9 mouse cellular contexts compared by ENCODE assay signal in genomic region chr8:126481494-126482347, GRCm38 (mm10). TPM values are rescaled to one million over a fixed set of nuclear protein-coding genes. Genes with fewer than 3 reads are reported as not detected.
A peak's percentile ranks its signal among the peaks of the same experiment; 100 is the strongest.
DNase-seq lines count a peak whose midpoint lies in the region; ATAC-seq and TF ChIP-seq lines count a peak whose summit lies in the region.
"Had no signal": no experiment of that assay in that cellular context is flagged by ENCODE, and none has a peak within 500 bp of the region (broad histone marks: within the 10 kb centered on the region; RNA-seq: fewer than 3 reads in every experiment).

No protein-coding gene starts in this region.

- no peak overlapping the region for H3K9ac ChIP-seq in embryonic facial prominence, embryonic 14.5 days (ENCODE audit: low read depth, low read length)
- H3K9ac ChIP-seq in hindbrain, embryonic 15.5 days, result no peak overlapping the region
- H3K9ac ChIP-seq in stomach, postnatal 0 days (ENCODE audit: low read length), result no peak overlapping the region

- H3K4me1 ChIP-seq in embryonic facial prominence, embryonic 14.5 days (ENCODE audit: control insufficient read depth, insufficient read depth, low read length), result no peaks in the 10 kb centered on the region
- H3K4me1 ChIP-seq in hindbrain, embryonic 15.5 days (replicated peaks), result no peaks in the 10 kb centered on the region
- no peaks in the 10 kb centered on the region for H3K4me1 ChIP-seq in stomach, postnatal 0 days (replicated peaks; ENCODE audit: control insufficient read depth, insufficient read depth)

- ATAC-seq in embryonic facial prominence, embryonic 14.5 days (ENCODE audit: low read depth), result 0 out of 2 replicates have a peak, but pooled peaks have one; percentile 22
- peak; percentile 69 for ATAC-seq in hindbrain, embryonic 15.5 days (ENCODE audit: low FRiP score, low read depth)
- peak; percentile 88 for ATAC-seq in megakaryocyte progenitor cell, adult 5-6 weeks (replicated peaks; ENCODE audit: poor library complexity)
- peak; percentile 70 for ATAC-seq in stomach, postnatal 0 days (ENCODE audit: low FRiP score, low TSS enrichment)

- no peaks in the 10 kb centered on the region for H3K27me3 ChIP-seq in embryonic facial prominence, embryonic 14.5 days (replicated peaks; ENCODE audit: control insufficient read depth, insufficient read depth, low read length)
- peaks cover 6% of the 10 kb centered on the region; the same call in 1 of the 2 replicates for H3K27me3 ChIP-seq in hindbrain, embryonic 15.5 days
- H3K27me3 ChIP-seq in stomach, postnatal 0 days (ENCODE audit: control insufficient read depth, insufficient read depth, low read length), result no peaks in the 10 kb centered on the region

- intact Hi-C loops in left cerebral cortex, postnatal 10 days (cut with DNase I), result loop anchor here (5.0 kb wide), 1 partner anchor 534 kb away; no protein-coding TSS in a partner anchor

- peak; percentile 79 for TF ChIP-seq CTCF in stomach, postnatal 0 days (IDR thresholded peaks at IDR 0.05; ENCODE audit: low read depth)

- DNase-seq in left cerebral cortex, adult 18-20 months (ENCODE audit: low spot score in 2 of 2), result peak; percentile 69 to 73
- no peak for DNase-seq in left cerebral cortex, adult 8-10 months (ENCODE audit: low spot score in 2 of 2)
- peak; percentile 77 for DNase-seq in adrenal gland, postnatal 10 days
- peak; percentile 87 for DNase-seq in embryonic facial prominence, embryonic 14.5 days (ENCODE audit: low spot score)
- peak; percentile 38 to 66 for DNase-seq in left cerebral cortex, postnatal 10 days (ENCODE audit: extremely low spot score in 1 of 2, low spot score in 2 of 2)
- DNase-seq in stomach, postnatal 0 days (ENCODE audit: low spot score), result peak; percentile 63

- no peak overlapping the region for H3K4me3 ChIP-seq in embryonic facial prominence, embryonic 14.5 days (ENCODE audit: low read depth, low read length)
- no peak overlapping the region for H3K4me3 ChIP-seq in hindbrain, embryonic 15.5 days
- H3K4me3 ChIP-seq in stomach, postnatal 0 days (ENCODE audit: low read depth, low read length), result no peak overlapping the region

- H3K27ac ChIP-seq in embryonic facial prominence, embryonic 14.5 days (replicated peaks; ENCODE audit: low read depth, low read length), result no peak overlapping the region
- no peak overlapping the region for H3K27ac ChIP-seq in hindbrain, embryonic 15.5 days (replicated peaks)
- no peak overlapping the region for H3K27ac ChIP-seq in stomach, postnatal 0 days (replicated peaks)
- H3K27ac ChIP-seq: macrophage had no signal

- no peak for TF ChIP-seq EP300 in stomach, postnatal 0 days (optimal IDR thresholded peaks at IDR 0.05)

- no peak overlapping the region for H3K4me2 ChIP-seq in embryonic facial prominence, embryonic 14.5 days (ENCODE audit: low read depth, low read length)
- H3K4me2 ChIP-seq in hindbrain, embryonic 15.5 days, result no peak overlapping the region
- no peak overlapping the region for H3K4me2 ChIP-seq in stomach, postnatal 0 days (replicated peaks; ENCODE audit: low read depth)

- H3K9me3 ChIP-seq in embryonic facial prominence, embryonic 14.5 days (ENCODE audit: control insufficient read depth, low read length), result no peaks in the 10 kb centered on the region
- H3K9me3 ChIP-seq in hindbrain, embryonic 15.5 days, result no peaks in the 10 kb centered on the region
- no peaks in the 10 kb centered on the region for H3K9me3 ChIP-seq in stomach, postnatal 0 days (ENCODE audit: control insufficient read depth, low read length)

- WGBS in embryonic facial prominence, embryonic 14.5 days, result 23% methylated on average over 8 of the region's 8 CpGs
- 43% methylated on average over 8 of the region's 8 CpGs for WGBS in hindbrain, embryonic 15.5 days
- 38% methylated on average over 8 of the region's 8 CpGs for WGBS in stomach, postnatal 0 days

- H3K36me3 ChIP-seq in embryonic facial prominence, embryonic 14.5 days (ENCODE audit: control insufficient read depth, insufficient read depth, low read length), result no peaks in the 10 kb centered on the region
- H3K36me3 ChIP-seq in hindbrain, embryonic 15.5 days, result no peaks in the 10 kb centered on the region
- no peaks in the 10 kb centered on the region for H3K36me3 ChIP-seq in stomach, postnatal 0 days (ENCODE audit: control insufficient read depth, insufficient read depth, low read length)

RNA-seq across cellular contexts. Expression of gene Tarbp1, which starts 6.9 kb away (rescaled TPM):
- total RNA-seq in left cerebral cortex, adult 18-20 months (2021), result 1 to 10 TPM; 4.1 to 4.5 TPM
- 1 to 10 TPM; 4.0 to 4.8 (median 4.3) TPM for total RNA-seq in left cerebral cortex, adult 8-10 months (2022)
- total RNA-seq in adrenal gland, postnatal 10 days (2021), result 1 to 10 TPM; 8.7 to 9.8 TPM
- polyA plus RNA-seq in embryonic facial prominence, embryonic 14.5 days (2014; fragmentation: Nextera tagmentation; extraction: Ambion mirVana), result 3.2 and 3.5 TPM in 2 replicates
- polyA plus RNA-seq in hindbrain, embryonic 15.5 days (2015; fragmentation: Nextera tagmentation; extraction: Ambion mirVana), result 1.8 TPM in 2 replicates
- 1 to 10 TPM; 3.7 to 4.5 TPM for total RNA-seq in left cerebral cortex, postnatal 10 days (2021)
- total RNA-seq in megakaryocyte progenitor cell, adult 5-6 weeks (2015), result 10.3 and 12.5 TPM in 2 replicates
- total RNA-seq in megakaryocyte progenitor cell, adult 5-6 weeks (2017), result 6.4 and 11.4 TPM in 2 replicates
- polyA plus RNA-seq in stomach, postnatal 0 days (2015; fragmentation: Nextera tagmentation; extraction: Ambion mirVana), result 1.1 and 1.2 TPM in 2 replicates

RNA-seq across cellular contexts. Expression of gene Coa6, which starts 59.4 kb away (rescaled TPM):
- 10 to 100 TPM; 25.2 to 28.6 TPM for total RNA-seq in left cerebral cortex, adult 18-20 months (2021)
- 10 to 100 TPM; 21.5 to 28.3 (median 24.5) TPM for total RNA-seq in left cerebral cortex, adult 8-10 months (2022)
- 10 to 100 TPM; 30.3 to 33.6 TPM for total RNA-seq in adrenal gland, postnatal 10 days (2021)
- polyA plus RNA-seq in embryonic facial prominence, embryonic 14.5 days (2014; fragmentation: Nextera tagmentation; extraction: Ambion mirVana), result 45.5 and 49.5 TPM in 2 replicates
- polyA plus RNA-seq in hindbrain, embryonic 15.5 days (2015; fragmentation: Nextera tagmentation; extraction: Ambion mirVana), result 40.4 and 45.0 TPM in 2 replicates
- total RNA-seq in left cerebral cortex, postnatal 10 days (2021), result 10 to 100 TPM; 21.9 to 27.1 TPM
- total RNA-seq in megakaryocyte progenitor cell, adult 5-6 weeks (2015), result 34.9 and 36.3 TPM in 2 replicates
- 27.6 and 28.5 TPM in 2 replicates for total RNA-seq in megakaryocyte progenitor cell, adult 5-6 weeks (2017)
- 55.6 and 58.7 TPM in 2 replicates for polyA plus RNA-seq in stomach, postnatal 0 days (2015; fragmentation: Nextera tagmentation; extraction: Ambion mirVana)

Comparison
In these comparisons a context has a peak if more than half of its experiments do, and no peak if none do; other contexts are left out.
1. DNase-seq: peak in left cerebral cortex, adult 18-20 months (2 of 2), adrenal gland, postnatal 10 days (single experiment), embryonic facial prominence, embryonic 14.5 days (single experiment), left cerebral cortex, postnatal 10 days (2 of 2) and stomach, postnatal 0 days (single experiment); none in left cerebral cortex, adult 8-10 months (0 of 2).
2. ATAC-seq: peak in every context shown above with its lines; median percentile 88 in megakaryocyte progenitor cell, adult 5-6 weeks; 70 in stomach, postnatal 0 days; 69 in hindbrain, embryonic 15.5 days; 22 in embryonic facial prominence, embryonic 14.5 days.